Mouse (Mus musculus) inflammation-experienced regulatory T-cells, adult 6 months (primary cell): ENCODE results near the gene Gm20388. TPM values are rescaled to one million over a fixed set of nuclear protein-coding genes. Genes with fewer than 3 reads are reported as not detected.

Experiments
- ATAC-seq: one replicate; pipeline ENCODE4 v1.8.0; 2017
- polyA plus RNA-seq, 3 experiments: library from polyadenylated mRNA; unstranded; fragments of 100-300 nt; shearing (Covaris generic); gene quantifications; one replicate each; pipeline ENCODE4 v1.2.1; 2017

Gene Gm20388
- polyA plus RNA-seq, 3 experiments from 2014 or later: 10.8 to 14.1 (median 11.8) TPM

DNA sequence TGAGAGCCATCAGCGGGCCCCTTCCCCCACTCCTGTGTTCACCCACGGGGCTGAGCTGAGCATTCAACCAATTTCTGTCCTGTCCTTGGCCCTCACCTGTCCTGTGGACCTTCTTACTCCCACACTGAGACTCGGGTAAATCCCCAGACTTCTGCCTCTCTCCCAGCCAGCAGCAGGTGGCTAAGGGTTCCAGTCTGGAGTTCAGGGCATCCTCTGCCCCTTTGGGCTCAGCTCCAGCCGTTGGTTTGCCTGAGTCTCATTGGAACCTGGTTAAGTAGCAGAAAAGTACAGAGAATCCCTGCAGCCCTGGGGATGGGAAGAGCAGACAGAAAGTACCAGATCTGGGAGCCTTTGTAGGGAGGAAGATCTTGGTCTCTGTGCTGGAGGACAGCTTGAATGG is 321.8 kb downstream of the Gm20388 start:
- no peak for ATAC-seq

DNA sequence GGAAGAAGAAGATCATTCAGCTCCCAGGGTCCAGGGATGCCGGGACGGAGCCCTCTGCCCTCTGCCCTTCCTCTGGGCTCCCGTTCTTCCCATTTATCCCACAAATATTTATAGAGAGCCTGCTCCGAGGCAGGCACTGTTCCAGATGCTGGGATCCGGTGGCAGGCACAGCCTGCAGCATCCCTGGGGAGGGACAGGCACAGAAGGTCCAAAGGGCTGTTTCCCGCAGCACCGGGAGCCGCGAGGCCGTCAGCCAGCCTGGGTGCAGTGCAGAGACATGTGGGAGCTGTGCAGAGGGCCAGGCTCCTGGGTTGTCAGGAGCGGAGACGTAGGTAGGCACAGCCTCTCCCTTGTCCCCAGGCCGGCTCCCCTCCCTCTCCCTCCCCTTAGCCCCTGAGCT is 322.3 kb downstream of the Gm20388 start:
- no peak for ATAC-seq

DNA sequence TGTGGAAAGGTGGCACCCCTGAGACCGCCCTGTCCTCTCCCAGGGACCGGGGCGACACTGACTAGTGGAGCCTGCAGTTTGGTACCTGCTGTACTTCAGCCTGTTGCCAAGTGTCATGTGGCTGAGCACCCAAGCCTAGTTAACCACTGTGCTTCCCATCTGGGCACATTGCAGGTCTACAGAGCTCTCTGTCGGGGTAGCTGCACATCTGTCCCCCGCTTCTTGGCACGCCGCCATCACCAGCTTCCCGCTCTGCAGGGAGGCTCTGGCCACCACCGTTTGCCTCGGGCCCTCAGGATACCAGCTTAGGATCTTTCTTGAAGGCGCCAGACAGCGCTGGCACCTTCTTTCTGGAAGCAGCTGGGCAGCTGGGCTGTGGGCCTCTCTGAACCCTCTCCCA is 323.8 kb downstream of the Gm20388 start:
- ATAC-seq: no peak

DNA sequence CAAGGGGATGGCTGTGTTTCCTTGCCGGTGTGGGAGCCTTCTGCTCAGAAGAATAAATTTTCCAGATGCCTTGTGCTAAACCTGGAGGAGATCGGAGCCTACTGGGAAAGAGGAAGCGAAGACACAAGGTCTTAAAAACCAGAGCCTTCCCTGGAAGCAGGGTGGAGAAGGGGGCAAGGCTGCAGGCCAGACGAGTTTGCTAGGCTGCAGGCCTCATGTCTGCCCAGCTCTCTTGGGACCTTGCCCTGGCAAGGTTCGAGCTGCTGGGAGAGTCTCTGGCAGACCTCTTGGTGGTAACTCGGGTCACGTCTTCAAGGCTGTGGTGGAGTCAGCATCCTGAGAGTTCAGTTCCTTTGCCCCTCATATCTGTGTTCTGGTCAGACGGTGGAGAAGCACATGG is 324.2 kb downstream of the Gm20388 start:
- no peak for ATAC-seq

DNA sequence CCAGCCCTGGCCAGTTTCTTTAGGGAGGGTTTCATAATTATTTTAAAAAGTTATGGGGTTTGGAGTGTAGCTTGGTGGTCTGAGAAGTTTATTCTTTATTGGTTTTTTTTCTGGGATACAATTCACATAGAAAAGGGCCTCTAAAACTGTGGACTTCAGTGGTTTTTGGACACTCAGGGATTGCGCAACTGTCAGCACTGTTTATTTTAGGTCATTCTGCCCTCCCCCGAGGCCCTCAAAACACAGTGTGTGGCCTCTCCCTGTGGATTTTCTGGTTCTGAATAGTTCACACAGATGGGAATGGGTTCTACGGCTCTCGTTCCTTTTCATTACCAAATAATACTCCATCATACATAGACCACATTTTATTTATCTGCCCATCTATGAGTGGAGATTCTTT is 332.6 kb downstream of the Gm20388 start:
- no peak for ATAC-seq

DNA sequence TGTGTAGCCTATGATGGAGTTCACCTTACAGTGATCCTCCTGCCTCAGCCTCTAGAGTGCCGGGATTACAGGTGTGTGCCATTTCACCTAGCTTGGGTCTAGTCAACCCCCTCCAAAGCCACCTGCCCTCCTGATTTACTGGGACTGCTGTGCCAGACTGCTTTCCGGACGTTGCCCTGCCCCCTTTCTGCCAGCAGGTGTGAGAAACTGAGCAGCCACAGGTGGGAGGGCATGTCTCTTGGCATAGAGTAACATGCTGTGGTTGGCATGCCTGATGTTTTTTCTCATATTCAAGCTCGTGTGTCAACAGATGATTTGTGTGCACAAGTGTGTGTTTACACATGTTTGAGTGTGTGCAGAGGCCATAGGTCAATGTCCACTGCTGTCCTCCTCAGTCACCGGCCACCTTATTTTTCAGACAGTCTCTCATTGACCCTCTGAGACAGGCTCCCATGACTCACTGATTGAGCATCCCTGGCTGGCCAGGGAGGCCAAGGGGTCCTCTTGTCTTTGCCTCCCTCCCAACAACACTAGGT is 333.3 kb downstream of the Gm20388 start:
- no peak for ATAC-seq

DNA sequence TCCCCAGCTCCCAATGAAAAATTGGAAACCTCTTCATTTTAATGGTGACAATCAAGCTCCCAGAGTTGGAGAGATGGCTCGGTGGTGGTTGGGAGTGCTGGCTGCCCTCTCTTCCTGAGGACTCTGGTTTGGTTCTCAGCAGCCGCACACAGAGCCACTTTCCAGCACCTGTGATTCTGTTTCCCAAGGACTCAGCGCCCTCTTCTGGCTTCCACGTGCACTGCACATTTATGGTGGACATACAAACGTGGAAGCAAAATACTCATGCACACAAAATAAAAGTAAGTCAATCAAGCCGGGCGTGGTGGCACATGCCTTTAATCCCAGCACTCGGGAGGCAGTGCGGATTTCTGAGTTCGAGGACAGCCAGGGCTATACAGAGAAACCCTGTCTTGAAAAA is 333.9 kb downstream of the Gm20388 start:
- no peak for ATAC-seq

DNA sequence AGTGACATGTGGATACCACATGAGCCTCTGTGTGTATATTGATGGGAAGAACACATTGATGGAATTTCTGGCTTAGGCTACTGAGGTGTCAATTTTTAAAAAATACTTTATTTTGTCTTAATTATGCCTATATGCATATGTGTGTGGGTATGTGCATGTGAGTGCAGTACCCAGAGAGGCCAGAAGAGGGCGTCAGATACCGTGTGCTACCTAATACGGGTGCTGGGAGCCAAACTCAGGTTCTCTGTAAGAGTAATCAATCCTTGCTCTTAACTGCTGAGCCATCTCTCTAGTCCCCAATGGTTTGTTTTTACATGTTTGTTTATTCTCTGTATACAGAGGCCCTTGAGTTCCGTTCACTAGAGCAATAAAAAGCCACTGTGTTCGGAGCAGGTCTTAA is 337.0 kb downstream of the Gm20388 start:
- no peak for ATAC-seq

DNA sequence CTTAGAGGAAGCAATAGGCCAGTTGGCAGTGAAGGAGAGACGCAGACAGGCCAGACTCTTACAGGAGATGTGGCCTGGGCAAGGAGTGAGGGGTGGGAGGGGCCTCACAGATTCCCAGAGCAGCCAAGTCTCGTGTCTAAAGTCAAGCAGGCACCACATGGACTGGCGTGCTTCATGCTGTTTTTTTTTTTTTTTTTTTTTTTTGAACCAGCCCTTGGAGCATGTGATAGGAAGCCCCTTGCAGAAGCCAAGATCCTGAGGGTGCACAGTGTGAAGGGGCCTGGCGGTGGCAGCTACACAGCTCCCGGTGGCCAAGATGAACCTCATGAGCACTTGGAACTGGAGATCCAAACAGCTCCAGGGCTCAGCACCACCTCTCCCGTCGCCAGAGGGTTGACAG is 337.4 kb downstream of the Gm20388 start:
- no peak for ATAC-seq

DNA sequence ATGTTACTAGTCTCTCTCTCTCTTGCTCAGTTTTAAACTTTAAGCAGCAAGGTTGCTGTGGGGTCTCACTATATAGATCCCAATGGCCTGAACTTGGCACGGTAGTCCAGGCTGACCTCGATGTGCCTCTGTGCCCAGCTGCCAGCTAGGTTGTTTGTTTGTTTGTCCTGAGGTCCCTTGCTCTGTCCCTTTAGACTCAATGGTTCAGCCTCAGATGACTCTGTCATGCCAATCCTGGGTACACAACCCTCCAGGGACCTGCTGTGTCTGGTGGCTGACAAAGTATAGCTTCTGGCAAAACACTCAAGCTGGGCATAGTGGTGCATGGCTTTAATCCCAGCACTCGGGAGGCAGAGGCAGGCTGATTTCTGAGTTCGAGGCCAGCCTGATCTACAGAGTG is 337.8 kb downstream of the Gm20388 start:
- no peak for ATAC-seq

DNA sequence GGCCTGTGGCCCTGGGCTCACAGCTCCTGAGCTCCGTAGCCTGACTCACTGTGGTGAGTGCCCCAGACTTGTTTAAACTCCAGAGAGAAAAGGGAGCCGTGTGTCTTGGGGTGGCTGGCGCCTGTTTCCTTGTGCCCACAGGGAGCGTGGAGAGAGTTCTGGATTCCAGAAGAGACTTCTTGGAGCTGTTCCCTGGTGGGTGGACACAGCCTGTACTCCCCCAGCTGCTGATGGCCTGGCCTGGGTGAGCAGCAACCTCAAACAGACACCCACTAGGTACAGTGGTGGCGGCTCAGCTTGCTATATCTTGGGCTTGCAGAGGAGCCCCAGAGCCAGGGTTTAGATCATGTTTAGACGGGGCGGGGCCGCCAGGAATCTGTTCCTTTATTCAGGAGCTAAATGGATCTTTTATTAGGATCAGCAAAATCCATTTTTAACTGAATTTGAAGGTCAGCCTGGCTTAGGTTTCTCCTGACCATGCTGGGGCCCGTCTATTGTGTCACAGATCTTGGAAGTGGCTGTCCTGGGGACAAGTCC is 339.2 kb downstream of the Gm20388 start:
- no peak for ATAC-seq

DNA sequence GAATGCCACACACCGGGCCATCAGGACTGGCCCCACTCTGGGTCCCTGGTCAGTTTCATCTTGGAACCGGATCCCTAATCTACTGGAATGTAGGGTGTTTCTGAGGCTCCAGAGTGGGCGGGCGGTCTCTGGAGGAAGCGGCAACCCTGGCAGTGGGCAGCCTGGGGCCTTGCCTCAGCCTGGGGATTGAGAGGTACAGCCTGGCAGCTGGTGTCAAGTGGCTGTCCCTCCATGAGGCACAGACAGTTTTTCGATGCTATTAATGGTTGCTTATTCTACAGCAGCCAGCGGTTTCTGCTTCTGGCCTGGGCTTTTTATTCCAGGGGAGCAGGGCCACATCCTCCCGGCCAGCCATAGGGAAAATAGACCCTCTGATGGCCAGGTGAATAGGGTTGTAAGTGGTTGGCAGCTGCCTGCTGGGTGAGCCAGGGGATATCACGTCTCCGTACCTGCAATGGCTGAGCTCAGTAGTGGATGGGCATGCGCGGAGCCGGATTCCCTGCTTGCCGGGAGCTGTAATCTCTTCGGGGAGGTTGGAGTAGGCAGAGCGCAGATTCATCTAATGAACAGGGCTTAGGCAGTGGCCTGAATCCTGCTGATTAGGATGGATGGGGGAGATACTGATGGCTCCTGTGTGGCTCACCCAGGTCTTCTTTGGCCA is 340.2 kb downstream of the Gm20388 start:
- no peak for ATAC-seq

DNA sequence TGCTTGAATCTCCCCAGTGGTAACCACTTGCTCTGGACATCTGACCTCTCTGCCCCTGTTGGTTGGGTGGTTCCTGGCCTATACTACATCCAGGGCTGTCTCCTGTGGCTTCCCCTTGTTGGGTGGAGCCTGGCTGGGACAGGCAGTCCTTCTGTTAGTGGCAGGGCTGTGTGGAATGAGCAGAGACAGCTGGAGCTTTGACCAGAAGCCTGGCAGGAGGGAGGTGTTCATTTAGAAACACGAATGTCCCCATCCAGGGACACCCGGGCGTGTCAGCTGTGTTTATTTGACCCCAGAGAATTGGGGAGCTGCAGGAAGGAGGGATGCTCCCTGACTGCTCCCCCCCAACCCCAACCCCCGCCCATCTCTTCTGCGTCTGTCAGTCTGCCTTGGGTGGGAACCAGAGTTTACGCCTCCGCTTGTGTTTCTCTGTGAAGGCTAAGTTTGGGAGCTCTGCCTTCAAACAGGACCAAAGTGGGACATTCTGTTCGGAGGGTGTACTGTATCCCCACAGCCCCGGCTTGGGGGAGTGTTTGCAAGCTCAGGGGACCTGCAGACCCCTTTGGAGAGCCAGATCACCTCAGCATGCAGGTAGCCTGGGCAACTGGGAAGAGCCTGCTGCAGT is 340.9 kb downstream of the Gm20388 start:
- ATAC-seq: no peak

DNA sequence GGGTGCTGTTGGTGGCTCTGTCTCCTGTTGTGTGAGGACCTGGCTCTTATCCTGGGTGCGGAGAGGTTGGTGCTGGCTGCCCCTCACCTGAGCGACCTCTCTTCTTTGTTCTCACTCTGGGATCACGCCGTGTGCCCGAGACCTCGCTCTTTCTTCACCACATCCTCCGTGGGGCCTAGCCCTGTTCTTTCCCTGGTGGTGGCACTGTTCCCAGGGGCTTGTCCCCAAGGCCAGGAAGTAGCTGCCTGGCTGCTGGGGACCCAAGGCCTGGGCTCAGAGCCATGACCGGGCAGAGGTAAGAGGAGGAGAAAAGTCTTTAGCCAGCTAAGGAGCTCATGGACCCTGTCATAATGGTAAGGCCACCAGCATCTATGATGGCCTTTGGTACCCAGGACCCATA is 343.0 kb downstream of the Gm20388 start:
- no peak for ATAC-seq

DNA sequence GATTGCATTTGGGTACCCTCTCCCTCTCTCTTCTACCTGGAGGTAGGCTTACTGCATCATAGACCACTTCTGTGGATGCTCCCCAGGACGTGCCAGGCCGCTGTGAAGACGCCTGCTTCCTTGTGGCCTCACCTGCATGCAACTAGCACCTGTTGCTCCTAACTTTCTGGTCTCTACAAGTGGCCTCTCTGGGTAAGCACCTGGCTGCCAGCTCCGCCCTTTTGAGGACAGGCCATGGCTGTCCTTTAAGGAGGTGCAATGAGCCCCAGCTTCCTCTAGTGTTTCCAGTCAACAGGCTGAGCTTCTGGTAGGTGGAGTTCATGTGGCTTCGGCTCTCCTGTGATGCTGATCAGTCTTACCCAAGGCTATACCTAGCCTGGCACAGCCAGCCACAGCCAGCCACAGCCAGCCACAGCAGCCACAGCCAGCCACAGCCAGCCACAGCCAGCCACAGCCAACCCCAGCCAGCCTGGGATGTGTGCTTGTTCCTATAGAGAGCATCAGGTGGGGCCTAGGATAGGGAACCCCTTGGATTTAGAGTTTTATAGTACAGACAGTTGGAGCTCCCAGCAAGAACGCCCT is 344.9 kb downstream of the Gm20388 start:
- no peak for ATAC-seq

DNA sequence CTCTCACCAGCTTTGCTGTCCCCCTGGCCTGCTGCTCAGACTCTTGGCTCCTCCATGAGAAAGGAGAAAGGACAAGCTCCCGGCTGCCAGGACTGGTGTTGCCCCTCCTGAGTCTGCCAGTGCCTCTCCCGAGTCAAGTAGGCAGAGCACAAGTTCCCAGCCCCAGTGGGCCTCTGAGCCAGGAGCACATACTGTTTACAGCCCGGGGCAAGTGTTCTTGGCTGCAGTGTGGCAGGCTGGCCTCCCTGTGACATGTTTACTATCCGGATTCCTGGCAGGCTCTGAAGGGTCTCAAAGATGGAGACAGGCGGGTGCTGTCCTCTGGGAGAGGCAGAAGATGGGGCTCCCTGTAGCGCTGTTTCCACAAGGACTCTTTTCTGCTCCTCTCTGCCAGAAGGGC is 346.3 kb downstream of the Gm20388 start:
- ATAC-seq: no peak

DNA sequence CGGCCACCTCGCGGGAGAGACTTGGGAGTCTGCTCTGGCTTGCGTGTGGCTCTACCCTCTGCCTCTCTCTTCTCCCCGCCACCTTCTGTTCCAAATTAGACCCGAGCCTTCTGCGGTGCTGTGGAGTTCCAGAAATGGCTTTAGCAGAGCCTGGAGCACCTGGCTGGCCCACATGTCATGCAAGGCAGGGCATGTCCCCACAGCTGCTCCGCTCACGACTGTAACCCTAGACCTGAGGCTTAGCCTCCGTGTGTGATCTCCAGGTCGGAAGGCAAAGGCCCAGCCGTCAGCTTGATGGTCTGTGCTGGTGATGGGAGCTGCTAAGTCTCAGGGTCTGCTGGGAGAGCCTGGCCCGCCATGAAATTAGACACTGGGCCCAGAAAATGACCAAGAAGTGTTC is 348.6 kb downstream of the Gm20388 start:
- no peak for ATAC-seq

DNA sequence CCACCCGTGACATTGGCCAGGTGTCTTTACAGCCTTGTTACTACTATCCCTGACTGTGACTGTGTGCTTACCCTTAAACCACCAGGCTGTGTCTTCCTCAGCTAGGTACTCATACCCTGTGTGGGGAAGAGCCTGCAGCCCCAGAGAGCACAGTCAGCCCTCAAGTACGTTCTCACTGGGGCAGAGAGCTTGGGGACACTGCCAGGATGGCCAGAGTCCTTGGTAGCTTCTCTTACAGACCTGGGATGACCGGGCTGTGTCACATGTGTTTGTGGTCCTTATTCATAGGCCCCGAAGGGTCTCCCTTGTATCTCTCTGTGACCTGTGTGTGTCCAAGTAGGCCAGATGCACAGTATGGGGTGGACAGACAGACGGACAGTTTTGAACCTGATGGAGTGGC is 350.0 kb downstream of the Gm20388 start:
- ATAC-seq: no peak

DNA sequence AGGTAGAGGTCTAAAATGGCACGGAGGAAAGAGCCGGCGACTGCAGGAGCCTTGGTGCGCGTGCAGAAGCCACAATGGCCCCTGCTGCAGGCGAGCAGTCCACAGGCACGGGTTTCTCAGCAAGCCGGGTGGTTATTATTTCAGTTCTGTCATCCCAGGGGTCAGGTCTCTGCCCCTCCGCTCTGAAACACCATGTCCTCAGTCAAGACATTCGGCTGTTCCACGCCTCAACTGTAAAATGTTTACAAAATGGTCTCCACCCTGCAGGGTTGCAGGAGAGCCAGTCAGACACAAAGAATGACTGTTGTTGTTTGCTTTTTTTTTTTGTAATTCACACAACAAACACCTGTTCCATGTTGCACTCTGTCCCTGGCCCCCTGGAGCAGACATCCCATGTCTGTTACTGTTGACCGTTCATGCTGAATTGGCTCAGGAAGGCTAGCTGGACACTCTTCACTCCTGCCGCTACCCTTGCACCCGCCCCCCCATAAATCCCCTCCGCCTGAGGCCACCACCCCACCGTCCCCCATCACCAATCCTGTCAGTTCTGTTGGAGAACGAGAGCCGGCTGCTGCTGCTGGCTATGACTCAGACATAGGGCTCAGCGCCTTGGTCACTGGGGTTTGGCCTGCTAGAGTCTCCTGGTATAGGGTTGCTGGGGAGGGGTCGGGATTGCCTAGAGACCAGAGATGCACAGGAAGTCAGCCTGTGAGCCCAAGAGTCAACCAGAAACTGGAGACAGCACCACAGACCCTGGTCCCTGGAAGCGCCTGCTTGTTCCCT is 350.9 kb downstream of the Gm20388 start:
- ATAC-seq: no peak

DNA sequence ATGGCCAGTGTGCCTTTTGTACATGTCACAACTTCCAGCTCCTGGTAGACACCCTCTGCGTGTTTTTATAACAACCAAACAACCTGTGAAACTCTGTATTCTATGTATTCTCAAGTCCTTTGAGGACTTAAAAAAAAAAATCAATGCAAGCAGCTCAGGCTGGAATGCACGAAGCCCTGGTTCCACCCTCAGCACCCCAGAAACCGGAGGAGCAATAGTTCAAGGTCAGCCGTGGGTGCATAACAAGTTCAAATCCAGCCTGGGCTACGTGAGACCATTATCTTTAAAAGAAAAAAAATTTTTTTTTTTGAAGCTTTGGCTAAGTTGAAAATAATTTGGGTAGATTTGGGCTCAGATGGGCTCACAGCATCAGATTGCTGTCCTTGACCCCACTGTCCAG is 353.2 kb downstream of the Gm20388 start:
- ATAC-seq: no peak

DNA sequence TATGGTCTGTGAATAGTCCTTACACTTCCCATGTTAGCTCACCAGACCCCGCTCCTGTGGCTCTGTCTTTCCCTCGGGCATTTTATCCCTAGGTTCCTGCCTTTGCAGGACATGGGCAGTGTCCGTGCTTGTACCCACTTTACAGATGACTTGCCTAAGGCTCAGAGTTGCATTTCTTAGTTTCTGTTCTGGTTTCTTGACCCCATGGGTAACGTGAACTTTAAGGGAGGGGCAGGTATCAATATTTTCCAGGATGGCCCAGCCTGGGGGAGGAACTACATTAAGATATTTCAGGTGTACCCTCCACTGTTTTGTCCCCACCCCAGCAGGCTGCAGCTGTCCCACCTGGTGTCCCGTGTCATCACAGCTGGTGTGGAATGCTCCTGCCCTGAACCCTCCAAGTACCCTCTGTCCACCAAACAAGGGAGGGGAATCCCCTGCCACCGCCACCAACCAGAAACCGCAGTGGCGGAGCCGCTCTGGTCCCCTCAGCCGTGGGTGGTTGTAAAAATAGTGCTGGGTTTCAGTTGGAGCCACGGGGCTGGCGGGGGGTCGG is 353.8 kb downstream of the Gm20388 start:
- ATAC-seq: no peak

DNA sequence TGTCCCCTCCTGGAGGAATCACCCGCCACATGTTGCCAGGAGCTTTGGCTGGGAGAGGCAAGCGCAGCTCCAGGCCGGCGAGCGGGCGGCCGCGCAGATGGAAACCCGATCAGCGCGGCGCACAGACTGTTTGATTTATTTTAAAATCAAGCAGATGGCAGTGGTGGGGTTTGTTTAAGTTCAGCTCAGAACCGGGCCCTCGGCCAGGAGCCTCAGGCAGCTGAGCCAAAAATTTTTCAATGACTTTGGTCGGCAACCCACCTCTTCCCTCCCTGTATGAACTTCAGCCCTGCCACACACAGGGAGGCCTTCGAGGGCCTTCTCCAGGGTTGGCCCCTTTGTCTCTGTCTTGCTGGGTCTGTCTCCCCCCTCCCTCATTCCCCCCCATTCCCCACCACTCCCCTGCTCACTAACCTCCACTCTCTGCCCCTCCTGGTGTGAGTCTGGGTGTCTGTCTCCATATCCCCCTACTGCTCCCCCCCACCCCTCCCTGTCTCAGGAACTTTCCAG is 354.4 kb downstream of the Gm20388 start:
- no peak for ATAC-seq

DNA sequence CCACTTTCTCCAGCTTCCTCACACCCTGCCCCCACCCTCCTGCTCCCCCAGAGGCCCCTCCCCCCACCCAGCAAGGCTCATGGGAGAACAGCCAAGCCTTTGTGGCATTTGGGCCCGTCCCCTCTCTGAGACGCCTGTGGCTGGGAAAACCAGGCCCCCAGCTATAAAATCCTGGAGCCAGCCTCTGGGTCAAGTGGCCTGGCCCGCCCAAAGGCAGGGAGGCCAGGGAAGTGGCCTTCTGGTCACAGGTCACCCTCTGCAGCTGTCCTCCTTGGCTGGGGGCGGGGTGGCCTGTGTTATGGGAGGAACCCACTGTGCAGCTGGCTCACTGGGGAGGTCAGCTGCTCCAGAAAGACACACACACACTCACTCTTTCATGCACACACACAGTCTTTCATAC is 354.8 kb downstream of the Gm20388 start:
- no peak for ATAC-seq
